Mouse (Mus musculus) olfactory bulb, adult 2 months (tissue): ENCODE measurements around the gene Ubr3.

Experiments
- CTCF ChIP-seq: fragments of 200-500 bp; IDR thresholded peaks from 2 replicates; pipeline ENCODE4 v1.5.1; 2012; ENCODE audit warnings: low read depth, mild to moderate bottlenecking, low read length, moderate library complexity; ENCODE audit not compliant: insufficient read depth
- POLR2A ChIP-seq: fragments of 200-500 bp; IDR thresholded peaks from 2 replicates; pipeline ENCODE4 v1.6.1; 2012; ENCODE audit warnings: mild to moderate bottlenecking, low read depth, low read length, moderate library complexity; ENCODE audit not compliant: insufficient read depth

GRCm38 (mm10) chr2:70034895-70035294 is 137.8 kb downstream of the Ubr3 start:
- TF ChIP-seq CTCF (no peak), POLR2A (no peak)
